Mouse (Mus musculus) layer of hippocampus, postnatal 14 days (tissue): Measurements from ENCODE around the gene Insl6. TPM values are rescaled to one million over a fixed set of nuclear protein-coding genes. Genes with fewer than 3 reads are reported as not detected.

ENCODE experiments used
- DNase-seq, 2 experiments: peaks; one replicate each; pipeline ENCODE4 v3.0.0; 2021 to 2022; ENCODE audit warnings: low spot score in 2 of 2, mixed read lengths in 1 of 2
- total RNA-seq, 2 experiments: library from RNA; stranded (reverse); gene quantifications; 2 replicates each; pipeline ENCODE4 v1.2.3; 2021

Insl6 gene
- total RNA-seq, 2 experiments from 2014 or later, result 0.51 TPM; not detected in 1

DNA sequence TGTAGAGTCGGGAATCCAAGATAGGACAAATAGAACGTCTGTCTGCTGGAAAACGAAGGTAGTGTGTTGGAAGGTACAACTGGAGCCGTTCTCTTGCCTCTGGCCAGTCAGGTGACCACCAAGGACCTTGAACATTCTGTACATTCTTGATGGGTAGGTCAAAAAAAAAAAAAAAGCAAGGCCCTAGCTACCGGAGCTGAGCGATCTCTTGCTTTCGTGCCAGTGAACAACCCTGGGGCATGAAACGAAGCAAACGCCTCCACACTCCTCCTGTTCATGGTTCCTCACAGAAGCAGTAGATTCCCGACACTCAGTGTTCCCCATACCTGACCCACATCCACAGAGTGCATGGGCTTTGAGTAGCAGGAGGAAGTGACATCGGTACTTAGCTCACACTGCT, 31.1 kb upstream of the Insl6 start:
- DNase-seq, result no peak

DNA sequence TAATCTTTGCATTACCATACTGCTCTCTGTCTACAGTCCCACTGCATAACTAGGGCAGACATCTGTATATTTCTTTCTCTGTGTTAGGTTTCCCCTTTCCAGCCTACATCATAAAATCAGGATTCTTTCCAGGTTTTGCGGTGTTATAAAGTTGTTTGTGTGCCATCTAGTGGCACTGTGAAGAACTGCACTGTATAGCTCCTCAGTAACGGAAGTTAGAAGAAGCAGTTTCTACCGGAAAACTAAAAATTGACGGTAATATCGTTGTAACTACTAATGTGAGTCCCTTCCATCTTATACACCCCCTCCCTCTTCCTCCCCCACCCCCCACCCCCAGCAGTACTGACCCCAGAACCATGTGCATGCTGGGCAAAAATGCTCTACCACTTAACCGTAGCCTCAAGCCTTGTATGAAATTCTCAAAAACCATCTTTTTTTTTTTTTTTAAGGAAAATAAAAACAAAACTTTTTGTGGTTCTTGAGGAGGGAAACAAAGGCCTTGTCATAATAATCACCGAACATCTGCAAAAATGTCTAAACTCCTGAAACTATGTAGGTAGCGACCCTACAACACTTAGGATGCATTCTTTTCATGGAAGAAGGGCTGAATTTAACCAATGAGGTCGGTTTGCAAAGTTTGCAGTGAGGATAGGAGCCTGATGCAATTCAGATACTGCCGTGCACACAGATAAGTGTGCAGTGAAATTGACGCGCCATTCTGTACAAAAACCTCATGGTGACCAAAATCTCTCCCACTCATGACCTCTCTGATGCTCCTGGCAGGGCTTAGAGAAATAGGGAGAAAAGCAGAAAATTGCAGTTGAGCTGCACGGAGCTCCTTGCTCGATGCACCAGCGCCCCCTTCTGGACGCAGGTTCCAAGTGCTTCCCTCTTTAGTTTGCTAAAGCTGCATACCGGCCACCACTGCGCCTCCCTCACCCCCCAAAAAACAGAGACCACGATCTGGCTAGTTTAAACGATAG, 30.0 kb upstream of the Insl6 start:
- DNase-seq, result peak; percentile 82 to 84

DNA sequence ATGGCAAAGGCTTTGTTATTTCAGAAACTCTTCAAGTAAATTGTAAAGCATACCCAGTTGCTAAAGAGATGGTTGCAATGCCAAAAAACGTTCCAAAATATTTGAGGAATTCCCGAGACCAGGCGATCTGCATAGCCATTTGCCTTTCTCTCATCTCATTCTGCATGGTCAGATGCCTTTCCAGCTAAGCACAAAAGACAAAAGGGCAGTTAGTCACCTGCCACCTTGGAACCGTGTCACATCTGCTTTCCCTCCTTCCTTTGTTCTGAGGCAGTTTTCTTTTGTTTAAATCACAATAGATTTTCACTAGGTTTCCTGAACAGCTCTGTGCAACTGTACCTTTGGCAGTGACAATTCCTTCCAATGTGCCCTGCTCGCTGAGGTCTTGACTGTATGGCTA, 25.8 kb upstream of the Insl6 start:
- no peak for DNase-seq

DNA sequence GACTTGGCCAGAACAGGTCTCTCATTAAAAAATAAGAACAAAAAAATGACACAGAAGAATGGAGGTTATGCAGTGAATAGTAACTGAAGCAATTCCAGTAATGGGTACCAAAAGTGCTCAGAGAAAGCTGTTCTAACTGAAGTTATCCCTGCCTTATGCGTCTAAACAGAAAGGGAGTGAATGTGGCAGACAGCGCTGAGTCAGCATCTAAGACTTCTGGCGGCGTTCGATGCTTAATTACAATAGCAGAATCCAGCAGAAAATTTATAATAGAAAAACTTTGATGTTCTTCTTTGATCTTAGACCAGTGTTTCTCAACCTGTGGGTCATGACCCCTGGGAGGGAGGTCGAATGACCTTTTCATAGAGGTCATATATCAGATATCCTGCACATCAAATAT, 20.5 kb upstream of the Insl6 start:
- DNase-seq, result no peak

DNA sequence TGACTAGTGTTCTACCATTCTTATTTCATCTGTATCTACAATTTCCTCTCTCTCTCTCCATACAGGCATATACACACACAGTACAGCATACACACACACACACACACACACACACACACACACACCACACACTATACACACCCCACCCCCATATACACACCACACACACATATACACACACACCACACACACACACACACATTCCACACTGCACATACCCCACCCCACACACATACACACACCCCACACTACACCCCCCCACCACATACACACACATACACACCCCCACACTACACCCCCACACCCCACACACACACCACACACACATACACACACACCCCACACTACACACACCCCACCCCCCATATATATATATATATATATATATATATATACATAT, 19.7 kb upstream of the Insl6 start:
- no peak for DNase-seq

DNA sequence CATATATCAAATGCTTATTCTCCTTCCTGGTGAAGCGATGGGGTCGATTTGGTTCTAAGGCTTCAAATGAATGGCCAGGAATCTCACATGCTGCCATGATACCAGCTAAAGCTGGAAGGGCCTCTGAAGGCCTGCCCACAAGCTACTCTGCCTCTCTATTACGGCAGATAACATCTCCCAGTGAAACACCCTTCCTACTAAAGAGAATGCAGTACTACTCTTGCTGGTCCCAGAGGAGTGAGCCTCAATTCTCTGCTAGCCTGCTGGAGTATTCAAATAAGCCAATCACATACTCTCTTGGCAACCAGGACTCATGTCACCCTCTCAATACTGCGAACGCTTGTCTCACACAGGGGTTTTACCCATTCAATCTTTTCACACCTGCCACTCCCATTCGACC, 17.1 kb upstream of the Insl6 start:
- DNase-seq, result no peak

DNA sequence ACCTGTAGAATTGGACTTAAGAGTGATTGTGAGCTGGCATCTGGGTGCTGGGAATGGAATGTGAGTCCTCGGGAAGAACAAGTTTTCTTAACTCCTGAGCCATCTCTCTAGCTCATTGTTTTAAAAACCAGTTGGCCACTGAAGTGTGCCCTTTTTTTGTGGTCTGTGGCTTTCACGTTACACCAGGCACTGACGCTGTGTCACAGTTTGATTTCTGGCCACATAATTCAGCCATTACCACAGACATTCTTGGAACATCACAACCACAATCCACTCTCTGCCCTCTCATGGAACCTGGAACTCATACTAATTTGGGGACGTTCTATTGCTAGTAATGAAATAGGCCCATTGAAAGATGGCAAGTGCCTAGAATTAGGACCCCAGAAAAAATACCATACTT, 15.9 kb upstream of the Insl6 start:
- no peak for DNase-seq

DNA sequence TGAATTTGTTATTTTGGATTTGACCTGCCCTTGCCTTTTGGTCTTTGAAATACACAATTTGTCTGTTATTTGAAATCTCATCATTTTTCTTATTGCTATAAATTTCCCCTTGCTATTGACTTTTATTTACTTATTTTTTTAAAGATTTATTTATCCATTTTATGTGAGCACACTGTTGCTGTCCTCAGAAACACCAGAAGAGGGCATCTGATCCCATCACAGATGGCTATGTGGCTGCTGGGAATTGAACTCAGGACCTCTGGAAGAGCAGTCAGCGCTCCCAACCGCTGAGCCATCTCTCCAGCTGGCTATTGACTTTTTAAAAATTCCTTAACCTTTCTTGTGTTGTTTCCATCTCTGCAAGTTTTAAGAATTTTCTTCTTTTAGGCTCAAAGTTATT, 11.5 kb upstream of the Insl6 start:
- DNase-seq, result no peak

DNA sequence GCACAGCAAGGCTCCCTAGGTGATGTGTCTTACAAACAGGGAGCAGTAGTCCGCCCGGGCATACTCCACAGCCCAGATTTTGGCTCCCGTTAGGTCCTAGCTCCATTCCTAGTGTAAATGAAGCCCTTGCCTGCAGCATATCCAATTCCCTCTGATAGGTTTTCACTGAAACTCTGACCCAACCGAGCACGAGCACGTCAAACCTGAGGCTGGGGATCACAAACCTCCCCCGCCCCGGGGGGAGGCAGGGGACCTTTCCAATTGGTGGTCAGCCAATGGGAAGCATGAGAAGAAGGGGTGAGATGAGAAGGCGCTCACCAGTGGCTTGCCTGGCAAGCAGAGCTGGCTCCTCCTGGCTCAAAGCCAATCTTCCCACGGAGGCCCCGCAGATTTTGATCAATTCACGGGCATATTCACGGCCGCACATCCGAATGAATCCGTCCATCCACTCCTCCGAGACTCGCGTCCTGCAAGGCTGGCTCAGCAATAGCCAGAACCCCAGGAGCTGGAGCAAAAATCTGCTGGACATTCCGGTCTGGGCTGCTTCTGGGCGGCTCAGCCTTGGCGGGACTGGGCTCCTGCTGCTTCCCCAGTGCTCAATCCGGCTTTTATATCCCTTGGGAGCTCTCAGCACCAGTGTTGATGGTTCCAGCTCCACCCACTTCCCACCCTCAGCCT, 9.1 kb upstream of the Insl6 start, which contains the start of gene Rln1:
TSS of gene Rln1 (minus strand) at position 603 of the 678 bp plus-strand sequence.
- peak; percentile 11 to 31 for DNase-seq

DNA sequence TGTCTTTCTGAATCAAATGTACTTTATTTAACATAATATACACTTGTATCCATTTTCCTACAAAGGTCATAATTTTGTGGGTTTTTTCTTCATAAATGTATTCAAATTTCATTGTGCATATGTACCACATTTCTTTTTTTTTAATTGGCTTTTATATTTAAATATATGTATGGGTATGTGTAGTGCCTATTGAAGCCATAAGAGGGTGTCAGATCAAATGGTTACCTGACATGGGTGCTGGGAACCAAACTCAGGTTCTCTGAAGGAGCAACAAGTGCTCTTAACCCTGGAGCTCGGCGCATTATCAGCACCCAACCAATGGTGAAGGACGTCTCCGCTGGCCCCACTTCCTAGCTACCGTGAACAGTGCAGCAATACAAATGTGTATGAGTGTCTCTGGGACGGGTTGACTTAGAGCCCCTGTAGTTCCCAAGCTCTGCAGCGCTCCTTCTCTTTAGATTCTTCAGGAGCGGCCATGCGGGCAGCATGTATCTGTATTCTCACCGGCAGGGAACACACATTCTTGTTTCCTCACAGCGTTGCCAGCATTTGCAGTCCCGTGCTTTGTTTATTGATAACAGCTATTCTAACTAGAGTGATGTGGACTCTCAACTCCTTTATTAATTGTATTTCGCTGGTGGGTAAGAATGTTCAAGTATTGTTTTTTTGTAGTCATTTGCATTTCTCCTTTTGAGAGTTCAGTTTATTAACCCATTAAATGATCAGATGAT, 1.8 kb upstream of the Insl6 start:
- DNase-seq, result no peak

DNA sequence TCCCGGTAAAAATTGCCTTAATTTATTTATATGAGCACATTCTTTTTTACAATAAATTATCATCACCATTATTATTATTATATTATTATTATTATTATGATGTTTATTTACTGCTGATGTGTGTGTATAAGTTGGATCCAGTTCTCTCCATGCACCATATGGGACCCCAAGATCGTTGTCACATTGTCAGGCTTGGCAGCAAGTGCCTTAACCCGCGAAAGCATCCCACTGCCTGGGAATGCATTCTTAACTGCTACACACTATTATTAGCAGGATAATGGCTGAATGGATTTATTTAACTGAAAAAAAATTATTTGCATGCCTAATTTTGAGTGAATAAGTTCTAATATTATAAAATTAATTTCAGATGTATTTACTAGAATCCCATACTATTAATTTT, 1.2 kb upstream of the Insl6 start:
- DNase-seq, result no peak

DNA sequence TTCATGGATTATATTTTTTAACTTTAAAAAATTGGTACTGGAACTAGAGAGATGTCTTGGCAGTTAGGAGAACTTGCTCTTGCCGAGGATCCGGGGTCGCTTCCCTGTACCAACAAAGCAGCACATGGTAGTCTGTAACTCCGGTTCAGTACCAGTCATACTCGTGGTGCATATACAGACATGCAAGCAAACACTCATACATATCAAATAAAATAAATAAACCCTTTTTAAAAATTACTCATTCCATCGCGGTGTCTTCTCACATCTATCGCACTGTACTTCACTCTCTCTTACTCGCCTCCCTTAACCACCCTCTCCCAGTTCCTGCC, 660 bp upstream of the Insl6 start:
- no peak for DNase-seq

DNA sequence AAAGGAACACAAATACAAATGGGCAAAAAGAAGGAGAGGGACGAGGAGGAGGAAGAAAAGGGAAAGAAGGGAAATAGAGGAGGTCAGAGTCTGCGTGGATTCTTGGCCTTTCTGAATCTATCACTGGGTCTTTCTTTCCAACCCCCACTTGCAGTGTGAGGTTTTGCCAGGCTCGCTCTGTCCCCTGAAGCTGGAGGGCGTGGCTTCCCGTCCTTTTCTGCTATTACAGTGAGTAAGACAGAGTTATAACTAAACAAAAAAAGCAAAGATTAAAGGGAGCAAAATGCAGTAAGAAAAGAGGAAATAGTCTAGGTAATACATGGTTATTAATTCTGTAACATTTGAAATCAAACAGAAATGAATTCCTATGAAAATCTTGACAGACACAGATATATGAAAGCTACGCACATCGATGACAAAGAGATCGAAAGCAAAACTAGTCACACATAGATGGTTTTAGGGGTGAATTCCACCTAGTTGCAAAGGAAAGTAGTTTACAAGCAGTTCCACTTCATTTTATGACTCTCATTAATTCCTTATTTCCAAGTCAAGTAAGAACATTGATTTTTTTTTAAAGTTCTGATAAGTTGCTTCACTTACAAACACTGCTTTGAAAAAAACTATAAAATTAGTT, 1.6 kb downstream of the Insl6 start:
- DNase-seq, result no peak

DNA sequence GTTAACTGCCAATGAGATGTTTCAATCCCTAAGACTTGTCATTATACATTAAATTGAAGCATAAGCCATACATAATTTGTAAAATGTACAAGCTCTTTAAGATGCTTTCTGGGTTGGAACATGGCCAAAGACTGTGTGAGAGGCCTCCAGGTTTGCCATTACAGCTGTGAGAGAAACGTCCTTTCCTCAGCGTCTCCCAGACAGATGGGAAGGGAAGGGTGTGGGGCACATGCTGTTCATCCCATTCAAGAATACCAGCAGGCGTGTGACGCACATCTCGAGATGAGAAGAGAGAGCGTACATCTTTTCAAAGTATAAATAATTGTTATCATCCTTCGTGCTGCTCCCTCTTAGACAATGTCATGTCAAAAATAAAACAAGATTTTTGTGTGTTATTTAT, 12.5 kb downstream of the Insl6 start:
- DNase-seq, result peak in 1 of 2 experiments; percentile 4

DNA sequence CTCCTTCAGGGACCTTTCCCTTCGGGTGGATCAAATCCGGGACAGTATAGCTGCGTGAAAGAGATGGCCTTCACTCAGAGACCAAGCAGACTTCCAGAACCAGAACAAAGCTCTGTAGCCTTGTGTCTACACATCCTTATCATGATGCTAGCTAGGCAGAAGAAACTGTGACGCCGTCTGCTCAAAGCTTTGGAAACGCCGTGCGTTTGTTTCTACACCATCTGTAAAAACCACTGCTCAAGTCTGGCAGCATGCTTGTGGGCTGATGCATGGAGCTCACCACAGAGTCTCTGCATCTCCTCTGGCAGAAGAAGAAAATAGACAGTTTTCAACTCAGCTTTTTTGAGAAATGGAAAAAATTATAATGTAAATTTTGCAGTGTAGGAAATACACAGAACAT, 13.4 kb downstream of the Insl6 start:
- DNase-seq, result peak in 1 of 2 experiments; percentile 28

DNA sequence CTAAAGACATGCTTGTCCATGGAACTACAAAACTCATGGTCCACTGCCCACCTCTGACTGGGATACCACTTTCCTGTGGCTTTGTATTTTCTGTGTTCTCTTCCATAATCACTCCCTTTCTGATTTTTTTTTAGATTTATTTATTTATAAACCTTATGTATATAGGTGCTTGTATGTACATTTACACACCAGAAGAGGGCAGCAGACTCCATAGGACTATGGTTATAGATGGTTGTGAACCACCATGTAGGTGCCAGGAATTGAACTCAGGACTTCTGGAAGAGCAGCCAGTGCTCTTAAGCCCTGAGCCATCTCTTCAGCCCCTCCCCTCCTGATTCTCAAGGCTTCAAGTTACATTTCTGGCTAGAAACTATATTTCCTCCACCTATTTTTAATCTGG, 16.3 kb downstream of the Insl6 start:
- DNase-seq, result no peak

DNA sequence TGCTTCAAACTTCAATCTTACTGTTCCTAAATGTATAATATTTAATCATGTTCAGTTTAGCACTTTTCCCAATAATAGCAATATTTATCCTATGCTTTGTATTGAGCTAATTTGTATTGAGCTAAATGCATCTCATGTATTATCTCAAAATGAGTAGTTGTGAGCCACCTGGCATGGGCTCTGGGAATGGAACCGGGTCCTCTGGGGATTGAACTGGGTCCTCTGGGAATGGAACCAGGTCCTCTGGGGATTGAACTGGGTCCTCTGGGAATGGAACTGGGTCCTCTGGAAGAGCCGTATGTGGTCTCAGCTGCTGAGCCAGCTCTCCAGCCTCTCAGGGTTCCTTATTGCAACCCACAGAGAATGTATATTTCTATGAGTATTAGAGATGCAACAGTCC, 23.0 kb downstream of the Insl6 start:
- DNase-seq, result no peak

DNA sequence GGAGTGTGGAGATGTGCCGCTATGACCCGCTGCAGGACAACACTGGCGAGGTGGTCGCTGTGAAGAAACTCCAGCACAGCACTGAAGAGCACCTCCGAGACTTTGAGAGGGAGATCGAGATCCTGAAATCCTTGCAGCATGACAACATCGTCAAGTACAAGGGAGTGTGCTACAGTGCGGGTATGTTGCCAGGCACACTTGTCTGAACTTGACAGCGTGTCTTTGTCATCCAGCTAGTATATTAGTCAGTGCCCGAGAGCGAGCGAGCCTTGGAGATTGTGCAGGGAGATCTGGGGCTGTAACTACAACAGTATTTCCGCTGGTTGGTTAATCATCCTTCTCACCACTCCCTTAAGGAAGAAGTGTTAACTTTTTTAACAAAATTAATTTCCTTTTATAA, 24.2 kb downstream of the Insl6 start:
- peak in 1 of 2 experiments; percentile 4 for DNase-seq

DNA sequence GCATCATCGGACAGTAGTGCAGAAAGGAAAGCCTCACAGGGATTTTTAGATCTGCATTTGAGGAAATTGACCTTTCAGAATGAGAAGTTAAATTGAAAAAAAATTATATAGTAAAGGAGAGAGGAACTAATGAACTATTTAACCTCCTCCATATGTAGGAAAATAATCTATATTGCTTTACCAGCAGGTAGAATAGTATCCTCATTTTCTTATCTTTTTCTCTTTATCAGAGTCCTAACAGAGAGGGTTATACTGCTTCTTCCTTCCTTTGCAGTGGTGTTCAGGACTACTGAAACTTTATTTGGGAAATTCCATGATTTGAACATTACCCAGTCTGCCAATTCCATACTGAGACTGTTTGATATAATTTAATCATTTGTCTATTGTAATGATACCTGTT, 27.8 kb downstream of the Insl6 start:
- DNase-seq, result no peak

DNA sequence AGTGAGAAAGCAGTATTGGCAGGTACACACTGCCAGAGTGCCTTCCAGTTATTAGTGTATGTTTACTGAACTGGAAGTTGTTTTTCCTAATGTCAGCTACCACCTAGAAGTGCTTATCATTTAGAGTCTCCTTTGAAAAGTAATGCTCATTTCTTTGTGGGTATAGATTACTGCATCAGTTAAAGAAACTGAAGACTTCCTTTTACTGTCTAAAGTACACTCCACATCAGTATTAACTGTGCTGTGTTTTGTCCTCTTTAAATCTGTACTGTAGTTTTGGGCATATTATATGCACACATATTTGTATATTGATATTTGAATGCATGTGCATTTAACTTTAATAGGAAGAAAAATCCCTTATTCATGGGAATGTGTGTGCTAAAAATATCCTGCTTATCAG, 29.0 kb downstream of the Insl6 start:
- DNase-seq, result no peak

DNA sequence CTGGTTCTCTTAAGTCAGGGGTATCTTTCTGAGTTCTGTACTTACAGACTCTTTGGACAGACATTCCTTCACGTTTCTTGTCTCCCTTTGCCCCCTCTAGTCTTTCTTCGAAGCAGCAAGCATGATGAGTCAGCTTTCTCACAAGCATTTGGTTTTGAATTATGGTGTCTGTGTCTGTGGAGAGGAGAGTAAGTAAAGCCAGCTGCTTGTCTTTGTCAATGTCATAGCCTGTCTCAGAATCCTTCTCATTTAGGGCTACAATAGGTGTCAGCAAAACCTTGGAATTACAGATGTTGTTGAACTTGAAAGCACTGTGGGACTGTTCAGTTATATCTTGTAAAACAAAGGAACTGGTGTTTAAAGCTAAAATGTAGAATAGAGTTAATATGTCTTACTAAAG, 30.4 kb downstream of the Insl6 start:
- no peak for DNase-seq
